Mouse (Mus musculus): ENCODE measurements around the gene Wnt11.

DNA sequence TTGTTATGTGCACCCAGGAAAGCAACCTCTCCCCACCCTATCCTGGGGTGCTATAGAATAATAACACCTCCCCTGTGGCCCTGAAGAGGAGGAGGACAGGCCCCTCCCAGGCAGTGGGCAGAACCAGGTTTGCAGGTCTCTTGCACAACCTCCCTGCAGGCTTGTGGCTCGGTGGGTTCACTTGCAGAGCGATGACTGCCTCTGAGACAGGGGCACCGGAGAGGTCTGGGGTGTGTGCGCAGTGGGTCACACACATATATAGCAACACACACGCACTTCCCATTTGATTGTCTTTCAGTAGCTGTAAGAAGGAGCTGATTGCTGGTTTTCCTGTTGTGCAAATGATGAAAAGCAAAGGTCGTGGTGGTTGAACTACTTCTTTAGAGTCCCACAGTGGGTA is 3.6 kb upstream of the Wnt11 start:
- TF ChIP-seq CTCF (IDR thresholded peaks at IDR 0.05; ENCODE audit: borderline replicate concordance, insufficient read depth, low read length) = no peak
- no peak for TF ChIP-seq POLR2A (IDR thresholded peaks at IDR 0.05; ENCODE audit: low read depth, low read length)
